Mouse (Mus musculus) stomach, postnatal 0 days (tissue): ENCODE data around the gene Golph3.

Experiments used
- CTCF ChIP-seq: IDR thresholded peaks from 2 replicates; pipeline ENCODE4 v1.5.1; 2016; ENCODE audit warnings: antibody characterized with exemption, low read depth, mild to moderate bottlenecking, moderate library complexity
- EP300 ChIP-seq: optimal IDR thresholded peaks from 2 replicates; pipeline ENCODE3; 2016; ENCODE audit warnings: antibody characterized with exemption

DNA sequence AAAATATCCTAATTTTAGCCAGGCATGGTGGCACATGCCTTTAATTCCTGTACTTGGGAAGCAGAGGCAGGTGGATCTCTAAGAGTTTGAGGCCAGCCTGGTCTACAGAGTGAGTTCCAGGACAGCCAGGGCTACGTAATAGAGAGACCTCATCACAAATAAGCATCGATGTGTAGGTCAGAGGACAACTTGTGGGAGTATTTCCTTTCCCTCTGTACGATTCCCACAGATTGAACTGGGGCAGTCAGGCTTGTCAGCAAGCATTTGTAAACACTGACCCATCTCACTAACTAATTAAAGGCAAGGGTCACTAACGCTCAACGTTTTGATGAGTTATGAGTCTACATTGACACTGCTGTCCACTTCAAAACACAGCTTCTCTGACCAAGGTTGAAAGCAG, 6.7 kb upstream of the Golph3 start:
- TF ChIP-seq CTCF: no peak
- no peak for TF ChIP-seq EP300
